Mouse (Mus musculus) neural tube, embryonic 11.5 days (tissue): ENCODE data around the gene Nptxr. TPM values are rescaled to one million over a fixed set of nuclear protein-coding genes. Genes with fewer than 3 reads are reported as not detected.

Experiments
- ATAC-seq: fragments of 200-750 bp; cut with Nextera tagmentation; 2 replicates; pipeline ENCODE4 v1.8.0; 2017; ENCODE audit warnings: moderate number of reproducible peaks, mild to moderate bottlenecking, moderate TSS enrichment, moderate library complexity; ENCODE audit not compliant: insufficient read depth, low FRiP score, low TSS enrichment
- DNase-seq: peaks from one replicate; pipeline ENCODE4 v3.0.0-alpha.2; 2015; ENCODE audit warnings: low spot score
- H3K27ac ChIP-seq: fragments of 300-500 bp; sonication (generic); 2 replicates; pipeline ENCODE4 v1.5.1; 2014; ENCODE audit warnings: low read depth, mild to moderate bottlenecking, low read length
- H3K27me3 ChIP-seq: fragments of 300-500 bp; sonication (generic); 2 replicates; pipeline ENCODE4 v1.6.1; 2014; ENCODE audit warnings: mild to moderate bottlenecking, low read length, mixed read lengths; ENCODE audit not compliant: control insufficient read depth, insufficient read depth
- H3K36me3 ChIP-seq: fragments of 300-500 bp; sonication (generic); 2 replicates; pipeline ENCODE4 v1.6.1; 2014; ENCODE audit warnings: mild to moderate bottlenecking, low read length, moderate library complexity, mixed read lengths; ENCODE audit not compliant: control insufficient read depth, insufficient read depth
- H3K4me1 ChIP-seq: fragments of 300-500 bp; sonication (generic); 2 replicates; pipeline ENCODE4 v1.6.1; 2014; ENCODE audit warnings: low read length, mixed read lengths; ENCODE audit not compliant: control insufficient read depth, insufficient read depth
- H3K4me2 ChIP-seq: fragments of 300-500 bp; sonication (generic); 2 replicates; pipeline ENCODE4 v1.6.1; 2014; ENCODE audit warnings: low read depth, mild to moderate bottlenecking, moderate library complexity
- H3K4me3 ChIP-seq: fragments of 300-500 bp; sonication (generic); 2 replicates; pipeline ENCODE4 v1.5.1; 2014; ENCODE audit warnings: low read depth, low read length
- H3K9ac ChIP-seq: fragments of 300-500 bp; sonication (generic); 2 replicates; pipeline ENCODE4 v1.6.1; 2014; ENCODE audit warnings: mild to moderate bottlenecking, low read length
- H3K9me3 ChIP-seq: fragments of 300-500 bp; sonication (generic); 2 replicates; pipeline ENCODE4 v1.6.1; 2016; ENCODE audit warnings: low read length; ENCODE audit not compliant: control insufficient read depth
- WGBS: fragments of 180-500 bp; shearing (Covaris S2); extraction: QIAGEN DNeasy Blood & Tissue Kit; methylation state at CpG from one replicate; pipeline ENCODE4 v1.1.7; 2014; 5-methylcytosine and 5-hydroxymethylcytosine counted together
- polyA plus RNA-seq: library from polyadenylated mRNA; unstranded; fragments of >200 nt; fragmentation: Nextera tagmentation; extraction: Ambion mirVana; gene quantifications from 2 replicates; pipeline ENCODE4 v1.2.1, GENCODE M21; 2014

Gene Nptxr
- polyA plus RNA-seq, 1 experiment from 2014 or later: 2.0 TPM

DNA sequence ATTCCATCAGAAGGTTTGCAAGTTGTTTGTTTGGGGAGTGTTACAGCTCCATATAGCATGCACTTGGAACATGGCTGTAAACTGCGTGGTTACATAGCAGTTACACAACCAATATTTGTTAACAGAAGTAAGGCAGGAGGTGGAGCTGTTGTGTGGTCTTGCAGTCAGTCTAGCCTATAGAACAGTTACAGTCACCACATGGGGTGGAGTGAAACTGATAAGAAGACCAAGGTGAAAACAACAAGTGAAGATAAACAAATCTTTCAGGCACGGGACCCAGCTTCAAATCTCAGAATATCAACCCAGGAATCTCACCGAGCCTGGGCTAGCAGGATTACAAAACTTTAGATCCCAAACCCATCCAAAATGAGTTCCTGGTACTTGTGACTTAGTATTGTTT is 63.8 kb downstream of the Nptxr start:
- Histone ChIP-seq H3K4me2 (peak overlapping the region; percentile 83), H3K27ac (no peak overlapping the region), H3K27me3 (no peaks in the 10 kb centered on the region), H3K9ac (no peak overlapping the region), H3K4me1 (peaks cover 12% of the 10 kb centered on the region), H3K36me3 (peaks cover 13% of the 10 kb centered on the region), H3K9me3 (no peaks in the 10 kb centered on the region), H3K4me3 (peak overlapping the region; percentile 98; the same call in 1 of the 2 replicates)
- no peak for ATAC-seq
- WGBS: 83% methylated on average over 3 of the region's 3 CpGs
- DNase-seq: no peak

Other genes starting within 250 kb of the Nptxr start
- gene Dmc1, start 199.7 kb downstream of the Nptxr start, polyA plus RNA-seq: 1.1 and 1.5 TPM in 2 replicates
- 3.5 and 4.0 TPM in 2 replicates for gene Fam227a, start 145.8 kb downstream of the Nptxr start, polyA plus RNA-seq
- gene Cby1, start 145.6 kb downstream of the Nptxr start, polyA plus RNA-seq: 65.5 and 70.8 TPM in 2 replicates
- gene Tomm22, start 133.9 kb downstream of the Nptxr start, polyA plus RNA-seq: 285 and 287 TPM in 2 replicates
- gene Josd1, start 116.8 kb downstream of the Nptxr start, polyA plus RNA-seq: 14.6 and 16.4 TPM in 2 replicates
- 39.7 and 42.5 TPM in 2 replicates for gene Gtpbp1, start 113.9 kb downstream of the Nptxr start, polyA plus RNA-seq
- gene Sun2, start 62.2 kb downstream of the Nptxr start, polyA plus RNA-seq: 6.1 and 10.2 TPM in 2 replicates
- 68.6 and 70.8 TPM in 2 replicates for gene Dnal4, start 26.9 kb downstream of the Nptxr start, polyA plus RNA-seq
- gene Npcd, start 29.5 kb upstream of the Nptxr start, polyA plus RNA-seq: not detected in 2 replicates
- 17.3 and 18.0 TPM in 2 replicates for gene Cbx6, start 29.9 kb upstream of the Nptxr start, polyA plus RNA-seq
- 5.4 and 7.3 TPM in 2 replicates for gene Apobec3, start 86.9 kb upstream of the Nptxr start, polyA plus RNA-seq
- gene Cbx7, start 166.4 kb upstream of the Nptxr start, polyA plus RNA-seq: 1.3 and 1.8 TPM in 2 replicates
- 2.2 and 3.8 TPM in 2 replicates for gene Pdgfb, start 210.2 kb upstream of the Nptxr start, polyA plus RNA-seq